Mouse (Mus musculus) adrenal gland (tissue): Measurements from ENCODE around the gene Susd4.

Source experiments
- intact Hi-C: fragments of 180-260 bp; cut with DNase I; formaldehyde crosslinking; loops from one replicate; pipeline ENCODE4 v1.15.1; 2025

Gene Susd4

GRCm38 (mm10) chr1:182850080-182850479 lies 86.4 kb downstream of the Susd4 start:
- intact Hi-C loops: no loop called here

- intact Hi-C loops: no loop called here
Observed at GRCm38 (mm10) chr1:182852158-182852557, 88.5 kb downstream of the Susd4 start.

GRCm38 (mm10) chr1:182856636-182857035 lies 93.0 kb downstream of the Susd4 start:
- intact Hi-C loops: no loop called here

- intact Hi-C loops: loop anchor here (10.0 kb wide), 1 partner anchor 383 kb away; no protein-coding TSS in a partner anchor
Observed at GRCm38 (mm10) chr1:182861671-182862358, 98.2 kb downstream of the Susd4 start.

- intact Hi-C loops: loop anchor here (10.0 kb wide), 1 partner anchor 381 kb away; no protein-coding TSS in a partner anchor
Observed at GRCm38 (mm10) chr1:182863396-182863795, 99.7 kb downstream of the Susd4 start.

GRCm38 (mm10) chr1:182867886-182868285 lies 104.2 kb downstream of the Susd4 start:
- intact Hi-C loops: loop anchor here (1.0 to 10.0 kb wide), 2 partner anchors 92 to 377 kb away; no protein-coding TSS in a partner anchor

GRCm38 (mm10) chr1:182868432-182869113 lies 104.9 kb downstream of the Susd4 start:
- intact Hi-C loops: loop anchor here (10.0 kb wide), 1 partner anchor 376 kb away; no protein-coding TSS in a partner anchor

GRCm38 (mm10) chr1:182869114-182869456 lies 105.4 kb downstream of the Susd4 start:
- intact Hi-C loops: loop anchor here (10.0 kb wide), 1 partner anchor 376 kb away; no protein-coding TSS in a partner anchor

- intact Hi-C loops: no loop called here
Observed at GRCm38 (mm10) chr1:182878156-182878555, 114.5 kb downstream of the Susd4 start.

GRCm38 (mm10) chr1:182878719-182879118 lies 115.1 kb downstream of the Susd4 start:
- intact Hi-C loops: no loop called here

GRCm38 (mm10) chr1:182881246-182881645 lies 117.6 kb downstream of the Susd4 start:
- intact Hi-C loops: no loop called here

- intact Hi-C loops: no loop called here
Observed at GRCm38 (mm10) chr1:182882611-182883010, 119.0 kb downstream of the Susd4 start.

- intact Hi-C loops: loop anchor here (10.0 kb wide), 1 partner anchor 341 kb away; no protein-coding TSS in a partner anchor
Observed at GRCm38 (mm10) chr1:182895698-182896097, 132.0 kb downstream of the Susd4 start.

GRCm38 (mm10) chr1:182897071-182897470 lies 133.4 kb downstream of the Susd4 start:
- intact Hi-C loops: loop anchor here (10.0 kb wide), 1 partner anchor 342 kb away; no protein-coding TSS in a partner anchor

- intact Hi-C loops: loop anchor here (10.0 kb wide), 1 partner anchor 343 kb away; no protein-coding TSS in a partner anchor
Observed at GRCm38 (mm10) chr1:182897506-182898138, 134.0 kb downstream of the Susd4 start.

- intact Hi-C loops: no loop called here
Observed at GRCm38 (mm10) chr1:182902095-182902494, 138.4 kb downstream of the Susd4 start.

GRCm38 (mm10) chr1:182902906-182903305 lies 139.2 kb downstream of the Susd4 start:
- intact Hi-C loops: no loop called here

GRCm38 (mm10) chr1:182905669-182906068 lies 142.0 kb downstream of the Susd4 start:
- intact Hi-C loops: no loop called here

GRCm38 (mm10) chr1:182908050-182909036 lies 144.7 kb downstream of the Susd4 start:
- intact Hi-C loops: no loop called here

- intact Hi-C loops: no loop called here
Observed at GRCm38 (mm10) chr1:182909066-182909465, 145.4 kb downstream of the Susd4 start.

- intact Hi-C loops: no loop called here
Observed at GRCm38 (mm10) chr1:182909596-182909995, 145.9 kb downstream of the Susd4 start.
